Mouse (Mus musculus) CH12.LX (cell line): ENCODE data around the gene Nt5c. TPM values are rescaled to one million over a fixed set of nuclear protein-coding genes. Genes with fewer than 3 reads are reported as not detected.

Source experiments
- DNase-seq: peaks from one replicate; pipeline ENCODE4 v3.0.0-alpha.2; 2013; ENCODE audit errors: extremely low read depth
- H3K27ac ChIP-seq: 2 replicates; pipeline ENCODE4 v1.5.1; 2012; ENCODE audit warnings: low read depth, mild to moderate bottlenecking, control low read depth, moderate library complexity; ENCODE audit not compliant: insufficient read depth
- H3K27me3 ChIP-seq: replicated peaks from 2 replicates; pipeline ENCODE3; 2012; ENCODE audit warnings: inconsistent platforms
- H3K36me3 ChIP-seq, 2 experiments: replicated peaks in 1 of 2; 2 replicates each; pipeline versions ENCODE3 to v1.6.1; 2012; ENCODE audit warnings: inconsistent platforms in 1 of 2, low read length in 1 of 2, mild to moderate bottlenecking in 1 of 2, mixed read lengths in 1 of 2, moderate library complexity in 1 of 2; ENCODE audit not compliant: control insufficient read depth in 1 of 2, insufficient read depth in 1 of 2
- H3K4me1 ChIP-seq, 2 experiments: 2 replicates each; pipeline ENCODE4 v1.6.1; 2012; ENCODE audit warnings: inconsistent platforms in 1 of 2, moderate library complexity in 1 of 2; ENCODE audit not compliant: insufficient read depth in 2 of 2, control insufficient read depth in 1 of 2
- H3K4me2 ChIP-seq: 2 replicates; pipeline ENCODE4 v1.6.1; 2012; ENCODE audit warnings: low read depth, mild to moderate bottlenecking, control low read depth; ENCODE audit not compliant: poor library complexity, insufficient read depth, severe bottlenecking
- H3K4me3 ChIP-seq, 3 experiments: fragments of 150-350 bp in 1 of 3; sonication (generic) in 1 of 3; replicated peaks in 1 of 3; 2 replicates each; pipeline versions ENCODE3 to v1.5.1; 2011 to 2012; ENCODE audit warnings: low read depth in 2 of 3, low read length in 2 of 3, mild to moderate bottlenecking in 2 of 3, moderate library complexity in 2 of 3, control low read depth in 1 of 3, improper control_type of control experiment in 1 of 3, inconsistent platforms in 1 of 3, mixed read lengths in 1 of 3; ENCODE audit not compliant: poor library complexity in 1 of 3
- H3K79me2 ChIP-seq: replicated peaks from 2 replicates; pipeline ENCODE4 v1.6.1; 2012; ENCODE audit warnings: mild to moderate bottlenecking, moderate library complexity; ENCODE audit not compliant: control insufficient read depth, poor library complexity, insufficient read depth, severe bottlenecking; ENCODE audit errors: extremely low read depth
- H3K9ac ChIP-seq: 2 replicates; pipeline ENCODE4 v1.6.1; 2012; ENCODE audit warnings: low read depth, mild to moderate bottlenecking, control low read depth, moderate library complexity; ENCODE audit not compliant: insufficient read depth
- H3K9me3 ChIP-seq: replicated peaks from 2 replicates; pipeline ENCODE3; 2012; ENCODE audit warnings: low read length, inconsistent platforms, mixed read lengths
- BHLHE40 ChIP-seq: IDR thresholded peaks from 2 replicates; pipeline ENCODE4 v1.6.1; 2011; ENCODE audit warnings: mild to moderate bottlenecking, low read depth, low read length, improper control_type of control experiment
- CTCF ChIP-seq, 2 experiments: IDR thresholded peaks in 1 of 2; conservative IDR thresholded peaks in 1 of 2; 2 replicates each; pipeline ENCODE4 v1.5.1; 2011 to 2012; ENCODE audit warnings: low read depth in 2 of 2, low read length in 2 of 2, improper control_type of control experiment in 1 of 2, inconsistent platforms in 1 of 2, mild to moderate bottlenecking in 1 of 2, moderate library complexity in 1 of 2
- E2F4 ChIP-seq: IDR thresholded peaks from 2 replicates; pipeline ENCODE4 v1.6.1; 2011; ENCODE audit warnings: low read depth, low read length, improper control_type of control experiment; ENCODE audit not compliant: insufficient replicate concordance
- ELF1 ChIP-seq: IDR thresholded peaks from 2 replicates; pipeline ENCODE4 v1.6.1; 2014; ENCODE audit warnings: low read depth, mild to moderate bottlenecking, inconsistent platforms, low read length, improper control_type of control experiment
- EP300 ChIP-seq: IDR thresholded peaks from 2 replicates; pipeline ENCODE4 v1.6.1; 2011; ENCODE audit warnings: low read length, improper control_type of control experiment
- ETS1 ChIP-seq: conservative IDR thresholded peaks from 2 replicates; pipeline ENCODE4 v1.6.1; 2012; ENCODE audit warnings: low read depth, mild to moderate bottlenecking, inconsistent platforms, low read length, improper control_type of control experiment, moderate library complexity
- GABPA ChIP-seq: IDR thresholded peaks from 2 replicates; pipeline ENCODE4 v1.6.1; 2012; ENCODE audit warnings: low read depth, low read length, improper control_type of control experiment, inconsistent platforms; ENCODE audit not compliant: insufficient replicate concordance
- HCFC1 ChIP-seq: IDR thresholded peaks from 2 replicates; pipeline ENCODE4 v1.6.1; 2012; ENCODE audit warnings: low read depth, mild to moderate bottlenecking, inconsistent platforms, low read length, improper control_type of control experiment
- IRF4 ChIP-seq: IDR thresholded peaks from 2 replicates; pipeline ENCODE4 v1.6.1; 2014; ENCODE audit warnings: low read depth, mild to moderate bottlenecking, inconsistent platforms, low read length, improper control_type of control experiment
- JUN ChIP-seq: IDR thresholded peaks from 2 replicates; pipeline ENCODE4 v1.6.1; 2011; ENCODE audit warnings: low read depth, mild to moderate bottlenecking, low read length, improper control_type of control experiment, moderate library complexity; ENCODE audit not compliant: insufficient read depth
- KAT2A ChIP-seq: IDR thresholded peaks from 2 replicates; pipeline ENCODE4 v1.6.1; 2012; ENCODE audit warnings: low read length, improper control_type of control experiment, inconsistent platforms; ENCODE audit not compliant: insufficient replicate concordance
- MAFK ChIP-seq: IDR thresholded peaks from 2 replicates; pipeline ENCODE4 v1.6.1; 2011; ENCODE audit warnings: low read length, improper control_type of control experiment; ENCODE audit not compliant: insufficient replicate concordance
- MAX ChIP-seq: IDR thresholded peaks from 2 replicates; pipeline ENCODE4 v1.6.1; 2011; ENCODE audit warnings: low read length, improper control_type of control experiment
- MAZ ChIP-seq: IDR thresholded peaks from 2 replicates; pipeline ENCODE4 v1.6.1; 2012; ENCODE audit warnings: low read depth, mild to moderate bottlenecking, inconsistent platforms, low read length, improper control_type of control experiment, moderate library complexity
- MXI1 ChIP-seq: IDR thresholded peaks from 2 replicates; pipeline ENCODE4 v1.6.1; 2011; ENCODE audit warnings: mild to moderate bottlenecking, low read depth, low read length, improper control_type of control experiment
- NELFE ChIP-seq: IDR thresholded peaks from 2 replicates; pipeline ENCODE4 v1.6.1; 2011; ENCODE audit warnings: low read depth, low read length, improper control_type of control experiment
- NRF1 ChIP-seq: IDR thresholded peaks from 2 replicates; pipeline ENCODE4 v1.6.1; 2014; ENCODE audit warnings: low read depth, mild to moderate bottlenecking, inconsistent platforms, low read length, improper control_type of control experiment, moderate library complexity
- TBP ChIP-seq: conservative IDR thresholded peaks from 2 replicates; pipeline ENCODE4 v1.6.1; 2011; ENCODE audit warnings: low read depth, low read length, improper control_type of control experiment
- UBTF ChIP-seq: IDR thresholded peaks from 2 replicates; pipeline ENCODE4 v1.6.1; 2012; ENCODE audit warnings: low read depth, mild to moderate bottlenecking, inconsistent platforms, low read length, improper control_type of control experiment, moderate library complexity
- ZC3H11A ChIP-seq: IDR thresholded peaks from 2 replicates; pipeline ENCODE4 v1.6.1; 2012; ENCODE audit warnings: low read depth, mild to moderate bottlenecking, inconsistent platforms, low read length, improper control_type of control experiment
- ZKSCAN1 ChIP-seq: IDR thresholded peaks from 2 replicates; pipeline ENCODE4 v1.6.1; 2012; ENCODE audit warnings: low read depth, inconsistent platforms, low read length, improper control_type of control experiment, borderline replicate concordance
- ZMIZ1 ChIP-seq: IDR thresholded peaks from 2 replicates; pipeline ENCODE4 v1.6.1; 2012; ENCODE audit warnings: low read depth, mild to moderate bottlenecking, inconsistent platforms, low read length, improper control_type of control experiment
- dilution Hi-C: fragments of 300-500 bp; cut with MboI; formaldehyde crosslinking; loops from 2 replicates; pipeline ENCODE4 v1.14.3; 2020; ENCODE audit warnings: low sequenced_read_pairs; ENCODE audit not compliant: extremely low pct_unique_long_range_greater_than_20kb, extremely low pct_ligation_motif_present
- in situ Hi-C: fragments of 300-500 bp; cut with MboI; formaldehyde crosslinking; loops from 3 replicates; pipeline ENCODE4 v1.14.3; 2019; ENCODE audit warnings: low sequenced_read_pairs, low pct_ligation_motif_present, low pct_unique_long_range_greater_than_20kb, mixed read lengths
- polyA plus RNA-seq: library from polyadenylated mRNA; unstranded; fragments of >175 nt; gene quantifications from 2 replicates; pipeline ENCODE4 v1.2.1, GENCODE M21; 2012; ENCODE audit warnings: low read depth; ENCODE audit not compliant: insufficient read length
- total RNA-seq, 2 experiments: library from RNA; depleted of rRNA; stranded (reverse); fragments of 300-350 nt in 1 of 2; fragments of >200 nt in 1 of 2; gene quantifications; 2 replicates each; pipeline ENCODE4 v1.2.3; 2012 to 2014

Gene Nt5c
- total and polyA plus RNA-seq, 3 experiments, result 65.3 to 175 (median 151) TPM

DNA sequence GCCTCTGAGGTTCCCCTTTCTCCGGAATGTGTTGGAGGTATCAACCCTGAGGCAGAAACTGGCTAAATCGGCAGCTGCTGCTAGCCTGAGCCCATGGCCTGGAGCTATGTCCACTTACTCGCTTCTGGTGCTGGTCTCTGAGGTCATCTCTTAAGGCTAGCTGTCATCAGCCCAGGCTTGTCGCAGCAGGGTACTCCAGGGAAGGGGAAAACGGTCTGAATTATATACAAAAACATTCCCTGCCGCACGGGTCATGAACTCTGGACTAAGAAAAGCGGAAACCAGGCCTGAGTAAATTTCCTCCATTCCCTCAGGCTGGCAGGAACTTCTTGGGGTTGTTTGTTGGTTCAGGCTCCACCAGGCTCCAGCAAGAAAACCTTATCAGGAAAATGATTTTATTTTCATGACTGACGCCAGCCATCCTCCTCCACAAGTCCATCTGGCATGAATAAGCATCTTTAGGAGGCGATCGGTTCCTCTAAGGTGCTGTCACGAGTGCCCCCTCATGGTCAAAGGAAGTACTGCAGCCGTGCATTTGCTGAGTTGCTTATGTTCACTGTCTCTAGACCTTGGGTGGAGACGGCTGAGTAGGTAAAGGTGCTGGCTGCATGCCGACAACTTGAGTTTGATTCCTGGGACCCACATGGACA lies 17.9 kb downstream of the Nt5c start (continued):
- peak; percentile 49; the same call in 1 of the 2 replicates for TF ChIP-seq NRF1
- TF ChIP-seq MAZ, result 0 out of 2 replicates have a peak, but pooled peaks have one; percentile 60
- TF ChIP-seq KAT2A, result 0 out of 2 replicates have a peak, but pooled peaks have one; percentile 33
- no peak for TF ChIP-seq UBTF
- TF ChIP-seq MAX, result peak; percentile 88
- peak; percentile 99 to 100 for TF ChIP-seq CTCF (conservative IDR thresholded peaks at IDR 0.05 in 1 of 2, IDR thresholded peaks at IDR 0.05 in 1 of 2; ENCODE audit: low read depth in 2 of 2, low read length in 2 of 2)
- TF ChIP-seq MAFK, result peak; percentile 96

GRCm38 (mm10) chr11:115472183-115472582 lies 19.5 kb downstream of the Nt5c start:
- Histone ChIP-seq H3K4me2 (peak overlapping the region; percentile 17), H3K36me3 (peaks cover 5 to 7% of the 10 kb centered on the region in 2 experiments), H3K27me3 (peaks cover 1% of the 10 kb centered on the region), H3K4me1 (peaks cover 8 to 41% of the 10 kb centered on the region in 2 experiments)
- in situ Hi-C loops, result loop anchor here (5.0 to 10.0 kb wide), 3 partner anchors 57 to 257 kb away; partner anchors contain the start of gene Atp5h
- dilution Hi-C loops, result no loop called here
- no peak for TF ChIP-seq ZC3H11A
- no peak for TF ChIP-seq NELFE
- TF ChIP-seq ZKSCAN1, result no peak
- TF ChIP-seq BHLHE40, result no peak
- no peak for TF ChIP-seq HCFC1
- no peak for TF ChIP-seq IRF4
- no peak for TF ChIP-seq MAX
- no peak for TF ChIP-seq E2F4
- no peak for TF ChIP-seq GABPA
- TF ChIP-seq TBP, result no peak
- no peak for TF ChIP-seq UBTF
- no peak for TF ChIP-seq ZMIZ1
- no peak for TF ChIP-seq ELF1
- TF ChIP-seq JUN, result no peak
- no peak for TF ChIP-seq MXI1
- no peak for TF ChIP-seq ETS1
- TF ChIP-seq EP300, result no peak
- TF ChIP-seq, all 38 proteins: peak for 0
- peaks cover 14% of the 10 kb centered on the region for H3K79me2 ChIP-seq
- no peaks in the 10 kb centered on the region for H3K9me3 ChIP-seq
- H3K27ac ChIP-seq, result peak overlapping the region; percentile 18; the same call in 1 of the 2 replicates
- peak overlapping the region in 2 of 3 experiments; percentile 15 to 30 for H3K4me3 ChIP-seq
- H3K9ac ChIP-seq, result peak overlapping the region; percentile 22; the same call in 1 of the 2 replicates
- DNase-seq, result no peak
